Comparison of ENCODE assay signal across 31 mouse cellular contexts in the genomic region with DNA sequence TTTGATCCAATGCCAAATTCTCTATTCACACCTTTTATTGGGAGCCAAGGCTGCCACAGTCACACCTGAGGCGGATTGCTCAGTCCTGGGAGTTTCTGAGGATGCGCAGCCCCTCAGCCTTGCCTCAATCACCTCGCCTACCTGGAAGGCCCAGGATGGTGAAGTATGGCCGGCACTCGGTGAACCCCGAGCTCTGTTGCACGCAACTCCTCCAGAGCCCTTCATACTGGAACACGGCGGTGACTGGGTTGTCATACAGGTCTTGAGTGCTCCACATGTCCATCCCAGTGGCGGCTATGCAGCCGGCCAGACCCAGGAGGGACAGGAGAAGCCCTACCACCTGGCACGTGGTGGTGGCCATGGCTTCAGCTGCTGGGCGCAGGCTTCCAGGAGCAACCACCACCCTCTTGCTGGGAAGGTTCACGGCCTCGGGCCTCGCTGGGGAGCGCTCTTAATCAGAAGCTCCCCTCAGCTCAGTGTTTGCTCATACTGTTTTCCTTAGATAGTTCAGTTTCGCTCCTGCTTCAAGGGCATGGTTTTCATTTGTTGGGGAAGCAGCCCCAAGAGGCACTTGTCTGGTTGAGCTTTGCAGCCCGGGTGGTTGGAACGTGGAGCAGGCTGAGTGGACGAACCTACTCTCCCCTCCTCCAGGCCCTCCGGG. TPM values are rescaled to one million over a fixed set of nuclear protein-coding genes. Genes with fewer than 3 reads are reported as not detected.
DNase-seq lines count a peak whose midpoint lies in the region; ATAC-seq and TF ChIP-seq lines count a peak whose summit lies in the region.
"Had no signal": no experiment of that assay in that cellular context is flagged by ENCODE, and none has a peak within 500 bp of the region (broad histone marks: within the 10 kb centered on the region; RNA-seq: fewer than 3 reads in every experiment).

No protein-coding gene starts in this region.

- no peak for TF ChIP-seq POLR2A in testis, adult 2 months (IDR thresholded peaks at IDR 0.05; ENCODE audit: control insufficient read depth, low read depth, low read length)

- no peak for TF ChIP-seq CTCF in testis, adult 2 months (IDR thresholded peaks at IDR 0.05; ENCODE audit: control insufficient read depth, insufficient read depth, insufficient replicate concordance, low read depth, low read length)
- TF ChIP-seq CTCF in lung, postnatal 0 days (IDR thresholded peaks at IDR 0.05): 0 out of 2 replicates have a peak, but pooled peaks have one; percentile 1

- no peaks in the 10 kb centered on the region; the same call in 1 of the 2 replicates for H3K4me1 ChIP-seq in testis, adult 2 months (ENCODE audit: control insufficient read depth, insufficient read depth, low read length)
- H3K4me1 ChIP-seq in lung, postnatal 0 days (ENCODE audit: insufficient read depth, low read depth, low read length): no peaks in the 10 kb centered on the region
- H3K4me1 ChIP-seq in stomach, embryonic 14.5 days (ENCODE audit: control insufficient read depth, insufficient read depth, low read length): no peaks in the 10 kb centered on the region
- H3K4me1 ChIP-seq: forebrain, embryonic 10.5 days; limb, embryonic 15.5 days; liver, embryonic 15.5 days; midbrain, embryonic 12.5 days had no signal

- TF ChIP-seq EP300 in lung, postnatal 0 days (IDR thresholded peaks at IDR 0.05): peak; percentile 64

- no peak overlapping the region for H3K27ac ChIP-seq in testis, adult 2 months (ENCODE audit: control insufficient read depth, insufficient read depth, low read depth, low read length)
- peak overlapping the region; percentile 94 for H3K27ac ChIP-seq in lung, postnatal 0 days (ENCODE audit: low read length)
- H3K27ac ChIP-seq in stomach, embryonic 14.5 days (ENCODE audit: low read length): peak overlapping the region; percentile 79; the same call in 1 of the 2 replicates
- H3K27ac ChIP-seq: forebrain, embryonic 10.5 days; hindbrain, postnatal 0 days; limb, embryonic 15.5 days; liver, embryonic 15.5 days; midbrain, embryonic 12.5 days had no signal

- peak overlapping the region; percentile 23; the same call in 1 of the 2 replicates for H3K4me3 ChIP-seq in testis, adult 2 months (ENCODE audit: control insufficient read depth, low read depth, low read length)
- peak overlapping the region; percentile 32 for H3K4me3 ChIP-seq in lung, postnatal 0 days (ENCODE audit: low read depth, low read length)
- H3K4me3 ChIP-seq in stomach, embryonic 14.5 days (ENCODE audit: low read depth, low read length): no peak overlapping the region
- H3K4me3 ChIP-seq: forebrain, embryonic 10.5 days; limb, embryonic 15.5 days; liver, embryonic 15.5 days; midbrain, embryonic 12.5 days had no signal

- no peaks in the 10 kb centered on the region for H3K9me3 ChIP-seq in lung, postnatal 0 days (ENCODE audit: low read length)
- H3K9me3 ChIP-seq in stomach, embryonic 14.5 days (ENCODE audit: control insufficient read depth, low read depth, low read length): no peaks in the 10 kb centered on the region
- H3K9me3 ChIP-seq: forebrain, embryonic 10.5 days; limb, embryonic 15.5 days; liver, embryonic 15.5 days; midbrain, embryonic 12.5 days had no signal

- no peaks in the 10 kb centered on the region for H3K27me3 ChIP-seq in testis, adult 2 months (ENCODE audit: control insufficient read depth, insufficient read depth, low read length)
- H3K27me3 ChIP-seq in lung, postnatal 0 days (replicated peaks; ENCODE audit: insufficient read depth, low read length): no peaks in the 10 kb centered on the region
- H3K27me3 ChIP-seq in stomach, embryonic 14.5 days (ENCODE audit: control insufficient read depth, insufficient read depth, low read length): no peaks in the 10 kb centered on the region
- H3K27me3 ChIP-seq: limb, embryonic 15.5 days; liver, embryonic 15.5 days; midbrain, embryonic 12.5 days had no signal

- 61% methylated on average over 22 of the region's 22 CpGs for WGBS in lung, postnatal 0 days
- 79% methylated on average over 22 of the region's 22 CpGs for WGBS in stomach, embryonic 14.5 days

- no peaks in the 10 kb centered on the region for H3K36me3 ChIP-seq in testis, adult 2 months (ENCODE audit: control insufficient read depth, insufficient read depth, low read length)
- H3K36me3 ChIP-seq in lung, postnatal 0 days (ENCODE audit: insufficient read depth, low read length): no peaks in the 10 kb centered on the region
- no peaks in the 10 kb centered on the region for H3K36me3 ChIP-seq in stomach, embryonic 14.5 days (ENCODE audit: control insufficient read depth, insufficient read depth, low read length)
- H3K36me3 ChIP-seq: forebrain, embryonic 10.5 days; limb, embryonic 15.5 days; liver, embryonic 15.5 days; midbrain, embryonic 12.5 days had no signal

- H3K4me2 ChIP-seq in lung, postnatal 0 days (replicated peaks; ENCODE audit: low read depth, low read length): peak overlapping the region; percentile 43
- 0 out of 2 replicates have a peak overlapping the region, but pooled peaks have one; percentile 13 for H3K4me2 ChIP-seq in stomach, embryonic 14.5 days (replicated peaks; ENCODE audit: low read depth, low read length)
- H3K4me2 ChIP-seq: heart, embryonic 11.5 days; limb, embryonic 15.5 days; liver, embryonic 15.5 days; midbrain, embryonic 12.5 days had no signal

- no peak for DNase-seq in testis, postnatal 10 days (ENCODE audit: low spot score)
- peak; percentile 91 for DNase-seq in lung, postnatal 0 days (ENCODE audit: low spot score)
- no peak for DNase-seq in cerebellum, postnatal 25 days
- no peak for DNase-seq in urinary bladder, postnatal 25 days (ENCODE audit: low spot score)
- DNase-seq in gastrocnemius, postnatal 4 days (ENCODE audit: low spot score in 2 of 2): no peak
- DNase-seq: adrenal gland, postnatal 36 days; cerebellum, adult 9-10 months; gastrocnemius, postnatal 36 days; kidney, adult 2 months; kidney, postnatal 10 days; left cerebral cortex, postnatal 4 days; thymus, adult 18-20 months; thymus, postnatal 4 days had no signal

- peak; percentile 92 for ATAC-seq in lung, postnatal 0 days
- peak; percentile 91 for ATAC-seq in stomach, embryonic 14.5 days (ENCODE audit: insufficient number of reproducible peaks, insufficient read depth, low FRiP score, low read depth)
- ATAC-seq: hindbrain, postnatal 0 days; Patski had no signal

- H3K9ac ChIP-seq in lung, postnatal 0 days (replicated peaks; ENCODE audit: low read depth): peak overlapping the region; percentile 46
- H3K9ac ChIP-seq in stomach, embryonic 14.5 days (replicated peaks; ENCODE audit: low read depth, low read length): no peak overlapping the region
- H3K9ac ChIP-seq: limb, embryonic 15.5 days; liver, embryonic 15.5 days; midbrain, embryonic 12.5 days had no signal

RNA-seq across cellular contexts. Expression of a gene that starts 7.3 kb away (rescaled TPM):
- polyA plus RNA-seq in testis, adult 2 months (2012; rRNA removed): 0.04 TPM in 1 of 2 replicates, not detected in the other
- polyA plus RNA-seq in lung, postnatal 0 days (2015; fragmentation: Nextera tagmentation; extraction: Ambion mirVana): 963 and 1,066 TPM in 2 replicates
- polyA plus RNA-seq in stomach, embryonic 14.5 days (2014; fragmentation: Nextera tagmentation; extraction: Ambion mirVana): 248 and 262 TPM in 2 replicates
- under 1 TPM in 1 of 2 experiments, not detected in 1; 0.20 TPM for total RNA-seq in gastrocnemius, postnatal 4 days (2021)
- total RNA-seq: adrenal gland, adult 18-20 months; adrenal gland, postnatal 36 days; gastrocnemius, postnatal 36 days; hematopoietic stem cell, adult 5-6 weeks; hindbrain, postnatal 0 days; layer of hippocampus, adult 18-20 months; layer of hippocampus, postnatal 14 days; left cerebral cortex, adult 8-10 months; left cerebral cortex, postnatal 4 days; megakaryocyte, adult 5-6 weeks; neutrophil, adult 5-6 weeks had no signal
- polyA plus RNA-seq: cortical plate, adult 2 months; embryonic facial prominence, embryonic 11.5 days; hindbrain, postnatal 0 days; limb, embryonic 15.5 days; midbrain, embryonic 12.5 days; Patski had no signal

Comparison
In these comparisons a context has a peak if more than half of its experiments do, and no peak if none do; other contexts are left out.
1. RNA of a gene that starts 7.3 kb away (polyA plus RNA-seq): 963 to 1,066 TPM in lung, postnatal 0 days and 248 to 262 TPM in stomach, embryonic 14.5 days; 0.04 TPM in testis, adult 2 months; every median in the first group is over 100 times any median in the second.